Mouse (Mus musculus) right cerebral cortex, postnatal 14 days (tissue): ENCODE results near the gene Morc2b.
"Not testable (repeated sequence)": the region's sequence is repeated elsewhere in the genome, so short reads cannot be mapped to it uniquely, and the experiment has no call there.

Experiments used
- DNase-seq: peaks from one replicate; pipeline ENCODE4 v3.0.0; 2022

Gene Morc2b

DNA sequence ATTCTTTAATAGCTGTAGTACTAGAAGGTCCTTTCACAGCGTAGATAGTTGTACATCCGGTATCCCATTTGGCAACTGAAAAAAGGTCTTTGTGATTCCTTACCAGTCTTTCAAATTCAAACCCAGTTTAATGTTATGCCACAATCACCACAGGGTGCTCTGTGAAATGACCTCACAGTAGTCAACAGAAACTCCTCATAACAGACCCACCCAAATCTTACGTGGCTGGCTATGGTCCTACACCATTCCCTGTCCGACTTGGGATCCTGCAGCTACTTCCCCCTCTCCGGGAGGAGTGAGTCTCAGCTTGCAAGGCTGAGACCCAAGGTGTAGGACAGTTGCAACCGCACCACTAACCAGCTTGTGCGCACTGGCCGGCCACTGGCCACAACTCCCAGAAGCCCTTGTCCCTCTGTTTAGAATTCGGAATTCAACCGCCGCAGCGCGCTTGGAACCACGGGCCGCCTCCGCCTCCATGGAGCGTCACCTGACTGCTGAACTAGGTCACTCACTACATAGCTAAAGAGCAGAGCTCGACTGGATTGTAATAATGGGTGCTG, at the start of gene Morc2b:
Morc2b (minus strand) TSS at position 423 of the 560 bp plus-strand sequence.
- no peak for DNase-seq

DNA sequence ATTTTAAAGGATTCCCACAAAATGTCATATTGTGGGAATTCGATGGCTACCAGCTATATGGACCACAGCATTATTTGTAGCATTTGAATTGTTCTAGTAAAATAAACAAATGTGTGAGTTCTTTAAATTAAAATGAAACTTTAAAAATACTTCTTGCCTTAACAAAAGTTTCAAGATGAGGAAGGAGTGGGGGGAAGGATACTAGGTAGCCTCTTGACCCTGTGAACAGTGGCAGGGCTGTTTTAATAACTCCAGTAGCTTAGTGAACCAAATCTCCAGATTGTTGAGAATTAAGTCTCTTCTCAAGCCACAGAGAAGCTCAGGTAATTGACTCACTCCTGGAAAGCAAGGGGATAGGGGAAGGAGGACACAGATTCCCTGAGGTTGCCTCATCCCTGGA, 28.7 kb upstream of the Morc2b start, which contains the start of gene Olfr55:
Olfr55 (plus strand) TSS at position 301 of the 400 bp plus-strand sequence.
- DNase-seq: not testable (repeated sequence)

DNA sequence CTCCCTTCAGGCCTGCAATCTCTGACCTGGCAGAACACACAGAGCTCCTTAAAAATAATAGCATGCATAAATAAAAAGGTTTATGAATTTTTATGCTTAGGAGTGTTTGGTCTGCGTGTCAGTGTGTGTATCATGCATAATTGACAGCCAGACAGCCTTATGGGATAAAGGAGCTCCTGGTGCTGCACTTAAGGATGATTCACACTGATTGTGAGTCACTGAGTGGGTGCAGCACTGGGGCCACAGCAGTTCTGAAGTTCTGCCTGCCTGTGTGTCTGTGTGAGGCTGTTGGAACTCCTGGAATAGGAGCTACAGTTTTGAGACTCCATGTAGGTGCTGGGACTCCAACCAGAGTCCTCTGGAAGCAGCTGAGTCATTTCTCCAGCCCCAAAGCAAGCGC, 13.2 kb downstream of the Morc2b start:
- no peak for DNase-seq

DNA sequence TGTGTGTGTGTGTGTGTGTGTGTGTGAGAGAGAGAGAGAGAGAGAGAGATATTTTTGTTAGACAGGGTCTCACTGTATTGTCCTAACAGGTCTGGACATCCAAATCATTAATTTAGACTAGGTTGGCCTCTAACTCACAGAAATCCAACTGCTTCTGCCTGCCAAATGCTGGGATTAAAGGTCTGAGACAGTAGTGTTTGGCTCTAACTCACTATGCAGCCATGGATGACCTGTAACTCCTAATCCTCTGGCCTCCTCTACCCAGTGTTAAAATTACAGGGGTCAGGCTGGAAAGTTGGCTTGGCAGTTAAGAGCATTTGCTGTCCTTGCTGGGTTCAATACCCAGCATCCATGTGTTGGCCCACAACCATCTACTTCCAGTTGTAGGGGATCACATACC, 14.9 kb downstream of the Morc2b start:
- no peak for DNase-seq

DNA sequence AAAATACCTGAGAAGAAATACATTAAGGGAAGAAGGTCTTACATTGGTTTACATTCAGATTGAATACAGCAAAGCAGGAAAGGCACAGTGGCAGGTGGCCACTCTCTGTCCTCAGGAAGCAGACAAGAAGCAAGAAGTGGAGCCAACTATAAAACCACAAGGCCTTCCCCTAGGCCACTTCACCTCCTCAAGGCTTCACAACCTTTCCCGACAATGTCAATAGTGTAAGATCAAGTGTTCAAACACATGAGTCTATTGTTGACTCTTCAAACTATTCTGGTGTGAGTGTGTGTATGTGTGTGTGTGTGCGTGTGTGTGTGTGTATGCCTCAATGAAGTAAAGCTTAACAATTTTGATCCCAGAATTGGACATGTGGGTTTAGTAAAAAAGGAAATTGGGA, 42.1 kb downstream of the Morc2b start:
- no peak for DNase-seq

DNA sequence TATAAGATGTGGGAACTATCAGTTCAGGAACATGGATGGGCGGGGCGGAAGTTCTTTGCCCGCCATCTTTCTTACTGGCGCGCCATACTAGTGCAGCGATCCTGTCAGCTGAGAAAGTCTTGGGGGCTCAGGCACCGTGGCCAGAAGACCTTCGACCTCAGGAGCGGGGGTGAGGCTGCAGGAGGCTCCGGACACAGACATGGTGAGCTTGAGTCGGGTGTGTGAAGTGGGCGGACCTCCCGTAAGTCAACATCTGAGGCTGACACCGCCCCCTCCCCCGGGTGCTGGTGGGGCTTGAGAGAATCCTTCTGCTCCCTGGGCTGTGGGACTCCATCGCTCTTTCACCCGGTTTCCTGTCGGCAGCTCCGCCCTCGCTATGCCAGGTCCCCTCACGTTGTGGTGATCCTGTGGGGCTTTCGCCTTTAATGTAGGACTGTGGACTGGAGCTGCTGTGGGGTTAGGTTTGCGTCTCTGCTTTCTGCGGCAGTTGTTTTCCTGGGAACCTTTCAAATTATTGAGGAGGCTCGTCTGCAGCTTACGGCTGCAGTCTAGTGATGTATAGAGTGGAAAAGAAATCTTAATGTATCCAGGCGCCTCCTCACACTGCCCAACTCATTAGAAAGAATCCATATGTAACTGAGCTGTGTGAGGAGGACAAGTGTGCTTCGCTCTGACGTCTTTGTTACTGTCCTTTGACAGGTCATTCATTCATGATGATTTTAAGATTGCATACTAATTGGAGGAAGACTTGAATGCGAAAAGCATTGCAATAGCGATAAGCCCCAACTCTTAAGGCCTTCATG, 46.9 kb downstream of the Morc2b start:
- DNase-seq: peak; percentile 77

DNA sequence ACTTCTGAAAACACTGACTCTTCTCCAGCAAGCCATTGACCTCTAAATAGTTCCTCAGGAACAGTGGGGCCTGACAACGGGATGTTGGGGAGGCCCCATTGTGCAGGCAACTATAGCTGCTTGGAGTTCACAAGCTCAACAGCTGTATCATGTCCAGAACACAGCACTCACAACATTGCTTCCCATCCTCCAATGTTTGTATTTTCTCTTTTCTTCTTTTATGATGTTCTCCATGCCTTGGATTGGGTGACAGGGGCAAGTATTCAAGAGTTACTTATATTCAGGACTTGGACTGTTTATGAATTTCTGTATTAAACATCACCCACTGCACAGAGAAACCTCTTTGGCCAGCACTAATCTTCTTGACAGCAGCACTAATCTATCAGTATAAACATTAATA, 47.9 kb downstream of the Morc2b start:
- no peak for DNase-seq

DNA sequence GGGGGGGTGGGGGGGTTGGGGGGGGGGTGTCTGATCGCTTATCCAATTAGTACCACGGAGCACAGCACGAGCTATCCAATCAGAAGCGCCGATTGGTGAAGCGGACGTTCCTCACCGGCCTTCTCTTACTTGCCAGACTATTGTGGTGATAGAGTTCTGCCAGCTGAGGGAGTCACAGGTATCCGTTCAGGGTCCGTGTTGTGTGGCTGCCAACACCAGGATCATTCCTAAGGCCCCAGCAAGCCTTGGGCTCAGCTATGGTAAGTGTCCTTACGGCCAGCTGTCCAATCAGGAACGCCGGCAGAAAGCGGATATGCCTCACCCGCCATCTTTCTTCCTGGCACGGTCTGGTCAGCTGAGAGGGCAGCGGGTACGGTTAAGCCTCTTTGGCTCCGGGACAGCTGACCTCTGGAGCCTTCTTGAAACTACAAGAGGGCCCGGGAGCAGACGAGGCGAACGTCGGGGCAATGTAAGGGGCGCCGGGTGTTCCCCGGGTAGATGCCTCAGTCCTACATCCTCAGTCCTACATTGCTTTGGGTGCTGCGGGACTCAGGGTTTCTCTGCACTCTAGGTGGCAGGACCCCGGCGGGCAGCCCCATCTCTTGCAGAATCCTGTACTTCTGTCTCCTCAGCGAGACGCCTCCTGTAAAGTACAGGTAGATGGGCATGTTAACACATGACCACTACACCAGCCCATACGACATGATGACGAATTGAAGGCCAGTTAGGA, 50.1 kb downstream of the Morc2b start, which contains the start of gene Zfp563:
Zfp563 (plus strand) TSS at position 91 of the 730 bp plus-strand sequence.
- DNase-seq: peak; percentile 88

DNA sequence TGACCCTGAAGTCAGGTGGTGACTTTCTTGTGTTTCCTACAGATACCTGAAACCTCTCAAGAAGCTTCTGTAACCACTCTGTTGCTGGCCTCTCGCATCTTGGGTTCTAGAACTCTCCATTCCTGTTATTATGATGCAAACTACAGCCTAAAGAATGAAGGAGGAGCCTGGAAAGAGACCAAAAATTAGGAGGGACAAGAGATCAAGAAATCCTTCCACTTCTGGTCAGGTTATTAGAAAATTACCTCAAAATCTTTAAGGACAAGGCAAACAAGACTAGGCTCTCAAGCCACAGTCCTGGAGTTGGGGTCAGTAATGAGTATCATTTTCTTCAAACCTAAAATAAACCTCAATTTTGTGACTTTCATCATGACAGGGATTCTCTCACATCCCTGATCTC, 71.5 kb downstream of the Morc2b start, which contains the start of gene 4921501E09Rik:
4921501E09Rik (minus strand) TSS at position 101 of the 400 bp plus-strand sequence.
- DNase-seq: no peak
